Mouse (Mus musculus) forebrain, embryonic 13.5 days (tissue): ENCODE measurements at regions not wholly inside any gene's neighbourhood (a gene's known extent, or its start where the extent isn't known, plus 50 kb on each side); places are given as distances from the start of the nearest gene placed in this dataset.
A peak's percentile ranks its signal among the peaks of the same experiment; 100 is the strongest.

Experiments
- ATAC-seq: fragments of 200-750 bp; cut with Nextera tagmentation; 2 replicates; pipeline ENCODE4 v1.8.0; 2017
- H3K27ac ChIP-seq: fragments of 300-500 bp; sonication (generic); 2 replicates; pipeline ENCODE4 v1.5.1; 2015; ENCODE audit warnings: inconsistent platforms, mild to moderate bottlenecking, moderate library complexity
- H3K27me3 ChIP-seq: fragments of 300-500 bp; sonication (generic); 2 replicates; pipeline ENCODE4 v1.6.1; 2015; ENCODE audit warnings: mild to moderate bottlenecking, inconsistent platforms
- H3K36me3 ChIP-seq: fragments of 300-500 bp; sonication (generic); 2 replicates; pipeline ENCODE4 v1.6.1; 2015; ENCODE audit warnings: mild to moderate bottlenecking, inconsistent platforms; ENCODE audit not compliant: poor library complexity, severe bottlenecking
- H3K4me1 ChIP-seq: fragments of 300-500 bp; sonication (generic); 2 replicates; pipeline ENCODE4 v1.6.1; 2015; ENCODE audit warnings: inconsistent platforms
- H3K4me2 ChIP-seq: fragments of 300-500 bp; sonication (generic); 2 replicates; pipeline ENCODE4 v1.6.1; 2015; ENCODE audit warnings: inconsistent platforms, mild to moderate bottlenecking, moderate library complexity
- H3K4me3 ChIP-seq: fragments of 300-500 bp; sonication (generic); 2 replicates; pipeline ENCODE4 v1.5.1; 2015; ENCODE audit warnings: mild to moderate bottlenecking, inconsistent platforms
- H3K9ac ChIP-seq: fragments of 300-500 bp; sonication (generic); 2 replicates; pipeline ENCODE4 v1.6.1; 2015; ENCODE audit warnings: mild to moderate bottlenecking, inconsistent platforms
- H3K9me3 ChIP-seq: fragments of 300-500 bp; sonication (generic); replicated peaks from 2 replicates; pipeline ENCODE4 v1.6.1; 2016; ENCODE audit warnings: inconsistent platforms
- WGBS: fragments of 180-500 bp; shearing (Covaris S2); methylation state at CpG from one replicate; pipeline ENCODE4 v1.1.7; 2015; 5-methylcytosine and 5-hydroxymethylcytosine counted together

- 87% methylated on average over 3 of the region's 3 CpGs for WGBS
- peaks cover 3% of the 10 kb centered on the region; the same call in 1 of the 2 replicates for H3K27me3 ChIP-seq
- no peak for ATAC-seq
Observed at GRCm38 (mm10) chr1:190067181-190067580, 103.3 kb downstream of the Prox1 start.

DNA sequence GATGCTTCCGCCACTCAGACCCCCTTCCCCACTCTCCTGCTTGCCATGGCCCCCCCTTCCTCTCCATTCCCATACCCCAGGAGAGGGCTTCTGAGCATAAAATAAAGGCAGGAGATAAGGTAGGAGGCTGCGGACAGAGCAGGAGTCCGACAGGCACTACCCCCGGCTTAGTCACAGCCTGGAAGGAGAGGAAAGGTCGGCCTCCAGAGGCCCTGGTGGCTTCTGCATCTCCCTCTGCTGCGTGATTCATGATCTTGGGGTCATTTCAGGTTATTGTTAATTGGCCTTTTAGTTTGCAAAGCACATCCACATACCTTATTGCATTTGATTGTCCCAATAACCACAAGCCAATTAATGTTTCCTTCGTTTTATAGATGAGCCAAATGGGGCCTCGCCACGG lies 104.1 kb downstream of the Prox1 start:
- 69% methylated on average over 9 of the region's 9 CpGs for WGBS
- no peak for ATAC-seq
- H3K27me3 ChIP-seq: peaks cover 3% of the 10 kb centered on the region; the same call in 1 of the 2 replicates
- no peaks in the 10 kb centered on the region for H3K36me3 ChIP-seq
- no peaks in the 10 kb centered on the region for H3K4me1 ChIP-seq
- H3K9ac ChIP-seq: no peak overlapping the region
- H3K4me3 ChIP-seq: no peak overlapping the region
- no peak overlapping the region for H3K4me2 ChIP-seq
- H3K27ac ChIP-seq: no peak overlapping the region
- no peaks in the 10 kb centered on the region for H3K9me3 ChIP-seq

More at GRCm38 (mm10) chr1:190067181-190067580, 103.3 kb downstream of the Prox1 start:
- H3K4me3 ChIP-seq: no peak overlapping the region
- no peaks in the 10 kb centered on the region for H3K9me3 ChIP-seq
- no peaks in the 10 kb centered on the region for H3K36me3 ChIP-seq
- H3K4me2 ChIP-seq: no peak overlapping the region
- no peaks in the 10 kb centered on the region for H3K4me1 ChIP-seq
- H3K27ac ChIP-seq: no peak overlapping the region
- no peak overlapping the region for H3K9ac ChIP-seq

DNA sequence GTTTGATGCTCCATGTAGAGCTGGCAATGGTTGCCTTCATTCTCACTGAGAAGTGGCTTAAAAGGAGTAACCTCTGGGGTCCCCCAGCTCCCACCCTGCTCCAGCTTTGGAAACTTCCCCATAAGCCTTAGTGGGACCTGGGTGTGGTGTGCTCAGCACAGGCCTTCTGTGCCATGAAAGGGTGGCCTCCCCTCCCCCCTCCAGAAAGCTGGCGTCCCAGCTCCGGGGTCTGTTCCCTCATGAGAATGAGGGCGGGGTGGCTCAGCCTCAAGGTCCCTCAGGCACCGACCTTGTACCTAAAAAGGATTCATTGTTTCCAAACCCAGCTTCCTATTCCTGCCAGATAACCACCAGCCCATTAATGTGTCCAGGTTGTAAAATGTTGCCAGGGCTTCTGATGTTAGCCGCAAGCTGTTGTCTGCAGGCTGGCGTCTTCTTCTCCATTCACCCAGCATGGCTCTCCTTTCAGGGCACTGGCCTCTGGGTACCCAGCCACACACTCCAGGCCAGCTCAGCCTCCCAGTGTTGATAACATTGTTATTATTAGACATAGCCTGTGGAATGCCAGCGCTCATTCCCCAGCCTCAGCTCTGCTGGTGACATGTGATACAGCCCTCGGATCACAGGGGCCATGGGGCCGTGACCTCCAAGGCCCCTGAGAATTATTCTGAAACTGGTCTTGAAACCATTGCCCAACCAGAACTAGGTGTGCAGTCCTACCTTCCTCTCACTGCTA lies 108.8 kb downstream of the Prox1 start:
- peaks cover 3% of the 10 kb centered on the region; the same call in 1 of the 2 replicates for H3K27me3 ChIP-seq
- no peaks in the 10 kb centered on the region for H3K36me3 ChIP-seq
- H3K9ac ChIP-seq: no peak overlapping the region
- H3K27ac ChIP-seq: no peak overlapping the region
- no peak for ATAC-seq
- no peak overlapping the region for H3K4me3 ChIP-seq
- no peaks in the 10 kb centered on the region for H3K4me1 ChIP-seq
- H3K9me3 ChIP-seq: no peaks in the 10 kb centered on the region
- H3K4me2 ChIP-seq: no peak overlapping the region
- WGBS: 83% methylated on average over 9 of the region's 9 CpGs

DNA sequence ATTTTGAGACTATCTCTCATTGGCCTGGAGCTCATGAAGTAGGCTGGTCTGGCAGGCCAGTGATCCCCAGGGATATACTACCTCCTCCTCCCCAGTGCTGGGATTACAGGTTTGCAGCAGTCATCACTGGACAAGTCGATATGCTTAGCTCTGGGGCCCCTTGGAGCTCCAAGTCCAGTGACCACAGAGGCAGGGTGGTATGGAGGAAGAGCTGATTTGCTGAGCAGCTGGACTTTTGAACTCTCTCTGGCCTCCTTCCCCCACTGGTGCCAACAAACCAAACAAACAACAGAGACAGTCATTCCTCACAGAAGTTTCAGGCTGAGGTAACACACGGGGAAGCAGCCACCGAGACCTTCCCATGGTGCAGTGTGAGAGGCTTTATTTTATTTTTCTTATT lies 111.5 kb downstream of the Prox1 start:
- no peak overlapping the region for H3K9ac ChIP-seq
- no peak overlapping the region for H3K4me3 ChIP-seq
- no peak overlapping the region for H3K27ac ChIP-seq
- H3K36me3 ChIP-seq: no peaks in the 10 kb centered on the region
- H3K4me1 ChIP-seq: no peaks in the 10 kb centered on the region
- no peak overlapping the region for H3K4me2 ChIP-seq
- 82% methylated on average over 3 of the region's 3 CpGs for WGBS
- no peak for ATAC-seq
- H3K9me3 ChIP-seq: no peaks in the 10 kb centered on the region
- no peaks in the 10 kb centered on the region for H3K27me3 ChIP-seq

GRCm38 (mm10) chr1:190056931-190057330 lies 113.6 kb downstream of the Prox1 start:
- Histone ChIP-seq H3K4me3 (no peak overlapping the region), H3K27me3 (no peaks in the 10 kb centered on the region), H3K27ac (no peak overlapping the region), H3K9ac (no peak overlapping the region), H3K4me1 (no peaks in the 10 kb centered on the region), H3K9me3 (no peaks in the 10 kb centered on the region), H3K36me3 (no peaks in the 10 kb centered on the region), H3K4me2 (no peak overlapping the region)
- WGBS: 93% methylated on average over 2 of the region's 2 CpGs
- ATAC-seq: no peak

DNA sequence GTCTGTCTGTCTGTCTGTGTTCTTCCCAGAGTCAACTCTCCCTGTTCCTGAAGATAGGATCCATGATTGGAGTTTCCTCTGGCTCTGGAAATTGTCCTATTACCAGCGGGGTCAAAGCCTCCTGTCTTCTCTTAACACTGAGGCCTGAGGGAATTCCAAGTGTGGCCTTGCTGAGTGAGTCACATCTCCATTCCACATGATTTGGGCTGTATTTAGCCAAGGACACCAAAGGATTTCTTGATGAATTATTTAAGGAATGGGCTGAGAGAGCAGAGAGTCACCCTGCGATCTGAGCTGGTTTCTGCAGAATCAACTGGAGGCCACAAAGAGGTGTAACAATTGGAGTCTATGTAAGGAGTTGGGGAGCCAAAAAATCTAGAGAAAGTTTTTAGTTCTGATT lies 118.6 kb downstream of the Prox1 start:
- Histone ChIP-seq H3K9ac (no peak overlapping the region), H3K36me3 (no peaks in the 10 kb centered on the region), H3K4me3 (no peak overlapping the region), H3K27ac (no peak overlapping the region), H3K4me2 (no peak overlapping the region), H3K27me3 (no peaks in the 10 kb centered on the region), H3K9me3 (no peaks in the 10 kb centered on the region; the same call in 1 of the 2 replicates), H3K4me1 (no peaks in the 10 kb centered on the region)
- no peak for ATAC-seq
- WGBS: 93% methylated on average over 2 of the region's 2 CpGs

DNA sequence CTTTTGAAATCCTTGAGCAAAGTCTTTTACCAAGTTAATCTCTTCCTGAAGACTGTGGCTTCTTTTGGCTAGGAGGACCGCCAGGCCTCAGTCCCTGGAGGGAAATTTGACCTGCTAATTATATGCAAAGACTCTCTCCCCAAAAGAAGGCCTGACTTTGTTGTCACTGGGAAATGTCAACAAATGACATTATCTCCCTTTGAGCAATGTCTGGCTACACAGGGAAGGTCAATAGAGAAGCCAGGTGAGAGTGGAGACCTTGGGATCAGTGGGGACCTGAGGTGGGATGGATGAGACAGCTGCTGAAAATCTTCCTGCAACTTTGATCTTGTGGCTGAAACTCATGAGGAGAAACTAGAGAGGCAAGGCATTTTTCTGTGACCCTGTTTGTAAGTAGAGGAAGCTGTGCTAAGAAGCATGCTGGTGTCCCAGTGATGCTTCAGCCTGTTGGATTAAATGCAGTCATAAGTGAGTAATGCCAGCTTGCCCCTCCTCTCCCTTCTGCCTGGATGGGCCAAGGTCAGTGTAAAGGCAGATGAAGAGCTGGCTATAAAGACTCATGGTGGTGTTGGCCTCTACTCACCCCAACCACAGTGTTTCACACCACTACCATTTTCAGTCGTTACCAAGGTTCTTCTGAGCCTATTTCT lies 121.9 kb downstream of the Prox1 start:
- Histone ChIP-seq H3K9ac (no peak overlapping the region), H3K27me3 (no peaks in the 10 kb centered on the region), H3K4me2 (no peak overlapping the region), H3K36me3 (no peaks in the 10 kb centered on the region), H3K4me3 (no peak overlapping the region), H3K9me3 (no peaks in the 10 kb centered on the region; the same call in 1 of the 2 replicates), H3K27ac (no peak overlapping the region), H3K4me1 (no peaks in the 10 kb centered on the region)
- ATAC-seq: no peak
- 46% methylated on average over 2 of the region's 2 CpGs for WGBS

DNA sequence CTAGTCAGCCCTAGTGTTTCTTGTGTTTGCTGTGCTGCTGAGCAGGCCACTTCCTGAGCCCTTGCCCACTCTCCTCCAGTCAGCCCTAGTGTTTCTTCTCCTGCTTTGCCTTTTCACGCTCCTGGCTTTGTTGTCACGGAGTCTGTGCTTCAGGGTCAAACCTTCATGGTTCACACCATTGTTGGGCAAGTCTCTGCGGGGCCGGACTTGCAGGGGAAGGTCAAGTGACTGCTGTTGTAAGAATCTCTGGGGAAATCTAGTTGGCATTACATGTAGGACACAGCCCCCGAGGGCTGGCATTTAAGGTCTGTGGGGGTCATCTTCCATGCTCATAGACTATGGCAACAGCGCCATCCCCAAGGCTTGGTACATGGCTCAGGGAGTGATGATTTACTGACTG lies 123.3 kb downstream of the Prox1 start:
- no peaks in the 10 kb centered on the region for H3K4me1 ChIP-seq
- ATAC-seq: no peak
- no peaks in the 10 kb centered on the region; the same call in 1 of the 2 replicates for H3K9me3 ChIP-seq
- H3K9ac ChIP-seq: no peak overlapping the region
- H3K27me3 ChIP-seq: no peaks in the 10 kb centered on the region; the same call in 1 of the 2 replicates
- no peaks in the 10 kb centered on the region for H3K36me3 ChIP-seq
- WGBS: 71% methylated on average over 6 of the region's 6 CpGs
- H3K4me3 ChIP-seq: no peak overlapping the region
- no peak overlapping the region for H3K4me2 ChIP-seq
- H3K27ac ChIP-seq: no peak overlapping the region

DNA sequence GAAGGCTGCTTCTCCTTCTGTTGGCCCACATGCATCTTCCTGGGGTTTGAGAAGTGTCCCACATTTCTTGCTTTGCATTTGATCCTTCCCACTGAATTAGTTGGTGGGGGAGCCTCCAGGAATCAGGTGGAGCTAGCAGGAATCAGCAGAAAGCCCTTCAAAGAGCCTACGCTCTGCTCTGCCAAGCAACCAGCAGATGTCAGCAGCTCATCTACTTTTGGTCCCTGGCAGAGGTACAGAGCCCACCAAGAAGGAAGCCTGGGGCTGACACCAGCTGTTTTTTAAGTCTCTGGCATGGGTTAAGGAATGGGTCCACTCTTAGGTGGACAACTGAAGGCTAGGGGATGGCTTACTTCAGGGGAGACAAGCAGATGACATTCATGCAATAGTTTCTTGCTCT lies 123.6 kb upstream of the Smyd2 start:
- H3K9ac ChIP-seq: no peak overlapping the region
- H3K9me3 ChIP-seq: no peaks in the 10 kb centered on the region; the same call in 1 of the 2 replicates
- H3K4me1 ChIP-seq: no peaks in the 10 kb centered on the region
- H3K27ac ChIP-seq: no peak overlapping the region
- no peak overlapping the region for H3K4me2 ChIP-seq
- 28% methylated on average over 1 of the region's 1 CpGs for WGBS
- ATAC-seq: peak; percentile 72
- no peaks in the 10 kb centered on the region for H3K36me3 ChIP-seq
- no peaks in the 10 kb centered on the region; the same call in 1 of the 2 replicates for H3K27me3 ChIP-seq
- no peak overlapping the region for H3K4me3 ChIP-seq

GRCm38 (mm10) chr1:190044036-190044435 lies 121.9 kb upstream of the Smyd2 start:
- Histone ChIP-seq H3K27ac (no peak overlapping the region), H3K27me3 (no peaks in the 10 kb centered on the region; the same call in 1 of the 2 replicates), H3K36me3 (no peaks in the 10 kb centered on the region), H3K4me3 (no peak overlapping the region), H3K9me3 (no peaks in the 10 kb centered on the region), H3K4me2 (no peak overlapping the region), H3K9ac (no peak overlapping the region), H3K4me1 (no peaks in the 10 kb centered on the region)
- no peak for ATAC-seq
- 52% methylated on average over 3 of the region's 3 CpGs for WGBS

GRCm38 (mm10) chr1:190043156-190043555 lies 121.0 kb upstream of the Smyd2 start:
- H3K9me3 ChIP-seq: no peaks in the 10 kb centered on the region
- WGBS: 83% methylated on average over 10 of the region's 10 CpGs
- H3K36me3 ChIP-seq: no peaks in the 10 kb centered on the region
- no peaks in the 10 kb centered on the region; the same call in 1 of the 2 replicates for H3K27me3 ChIP-seq
- no peak overlapping the region for H3K9ac ChIP-seq
- no peaks in the 10 kb centered on the region for H3K4me1 ChIP-seq
- no peak for ATAC-seq
- H3K4me3 ChIP-seq: no peak overlapping the region
- no peak overlapping the region for H3K4me2 ChIP-seq
- no peak overlapping the region for H3K27ac ChIP-seq

DNA sequence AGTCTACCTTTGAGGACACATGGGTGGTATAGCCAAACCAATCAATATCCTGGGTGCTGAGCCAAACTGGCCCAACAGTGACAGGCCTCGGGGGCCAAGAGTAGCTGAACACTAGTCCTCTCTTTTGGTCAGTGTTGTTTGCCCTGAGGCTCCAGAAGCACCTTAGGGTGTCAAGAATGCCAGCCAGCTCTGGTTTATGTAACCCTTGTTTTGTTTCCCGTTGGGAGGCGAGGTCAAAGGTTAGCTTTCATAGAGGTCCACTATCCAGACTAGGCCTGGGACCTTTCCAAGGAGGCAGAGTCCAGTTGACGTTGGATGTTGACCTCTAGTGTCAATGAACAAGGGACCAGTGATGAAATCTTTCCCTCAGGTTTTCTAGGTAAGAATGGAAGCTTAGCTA lies 120.0 kb upstream of the Smyd2 start:
- 80% methylated on average over 4 of the region's 4 CpGs for WGBS
- no peaks in the 10 kb centered on the region for H3K9me3 ChIP-seq
- no peaks in the 10 kb centered on the region for H3K4me1 ChIP-seq
- no peak for ATAC-seq
- H3K36me3 ChIP-seq: no peaks in the 10 kb centered on the region
- no peak overlapping the region for H3K27ac ChIP-seq
- H3K4me3 ChIP-seq: no peak overlapping the region
- no peaks in the 10 kb centered on the region; the same call in 1 of the 2 replicates for H3K27me3 ChIP-seq
- H3K9ac ChIP-seq: no peak overlapping the region
- H3K4me2 ChIP-seq: no peak overlapping the region
